Mouse (Mus musculus): ENCODE data around the gene B4galnt1.
"Not testable (repeated sequence)": the region's sequence is repeated elsewhere in the genome, so short reads cannot be mapped to it uniquely, and the experiment has no call there.

GRCm38 (mm10) chr10:127152556-127152955 is 12.5 kb upstream of the B4galnt1 start:
- TF ChIP-seq CTCF (IDR thresholded peaks at IDR 0.05; ENCODE audit: borderline replicate concordance, control insufficient read depth, extremely low read depth, insufficient read depth, low read length, poor library complexity); POLR2A (IDR thresholded peaks at IDR 0.05; ENCODE audit: control insufficient read depth, extremely low read depth, insufficient read depth, low read length, poor library complexity): not testable (repeated sequence)

Measured in thymus, adult 2 months (tissue).